Mouse (Mus musculus) heart, adult 11 months (tissue): ENCODE measurements around the gene Rasgrp2.

Source experiments
- DNase-seq: peaks from one replicate; pipeline ENCODE4 v3.0.0; 2022

The Rasgrp2 gene

GRCm38 (mm10) chr19:6399285-6400095 is at the start of gene Rasgrp2:
TSS of gene Rasgrp2 (plus strand) at chr19:6399340.
- peak; percentile 99 for DNase-seq

- peak; percentile 90 for DNase-seq
Observed at GRCm38 (mm10) chr19:6351431-6352106, 47.6 kb upstream of the Rasgrp2 start.

GRCm38 (mm10) chr19:6352107-6352505 is 47.0 kb upstream of the Rasgrp2 start:
- DNase-seq: no peak

GRCm38 (mm10) chr19:6354030-6354429 is 45.1 kb upstream of the Rasgrp2 start:
- DNase-seq: peak; percentile 91

- peak; percentile 90 for DNase-seq
Observed at GRCm38 (mm10) chr19:6361291-6361690, 37.8 kb upstream of the Rasgrp2 start.

- DNase-seq: no peak
Observed at GRCm38 (mm10) chr19:6363091-6363410, 36.1 kb upstream of the Rasgrp2 start.

GRCm38 (mm10) chr19:6363411-6364240 is 35.5 kb upstream of the Rasgrp2 start, which contains the start of gene Sf1:
TSS of gene Sf1 (plus strand) at chr19:6363690.
- DNase-seq: peak; percentile 100

- DNase-seq: peak; percentile 99
Observed at GRCm38 (mm10) chr19:6364317-6364725, 34.8 kb upstream of the Rasgrp2 start.

GRCm38 (mm10) chr19:6364842-6365241 is 34.3 kb upstream of the Rasgrp2 start:
- no peak for DNase-seq

GRCm38 (mm10) chr19:6370175-6370574 is 29.0 kb upstream of the Rasgrp2 start:
- DNase-seq: no peak

GRCm38 (mm10) chr19:6372433-6372832 is 26.7 kb upstream of the Rasgrp2 start:
- no peak for DNase-seq

GRCm38 (mm10) chr19:6373539-6374400 is 25.4 kb upstream of the Rasgrp2 start:
- DNase-seq: peak; percentile 95

GRCm38 (mm10) chr19:6374571-6374970 is 24.6 kb upstream of the Rasgrp2 start:
- DNase-seq: peak; percentile 94

- DNase-seq: peak; percentile 93
Observed at GRCm38 (mm10) chr19:6375423-6376254, 23.5 kb upstream of the Rasgrp2 start.

- DNase-seq: no peak
Observed at GRCm38 (mm10) chr19:6376255-6376564, 22.9 kb upstream of the Rasgrp2 start.

GRCm38 (mm10) chr19:6376643-6377042 is 22.5 kb upstream of the Rasgrp2 start:
- no peak for DNase-seq

GRCm38 (mm10) chr19:6377327-6378040 is 21.7 kb upstream of the Rasgrp2 start:
- peak; percentile 94 for DNase-seq

- no peak for DNase-seq
Observed at GRCm38 (mm10) chr19:6380411-6381166, 18.6 kb upstream of the Rasgrp2 start.

- no peak for DNase-seq
Observed at GRCm38 (mm10) chr19:6381238-6381637, 17.9 kb upstream of the Rasgrp2 start.

GRCm38 (mm10) chr19:6382323-6382924 is 16.7 kb upstream of the Rasgrp2 start:
- peak; percentile 88 for DNase-seq
